Mouse (Mus musculus) mouse embryonic stem cell (cell line): ENCODE measurements around the gene Samd4b.

Experiments
- in situ Hi-C, 2 experiments: fragments of 300-500 bp; cut with MboI; formaldehyde crosslinking; loops; 1 replicate in 1 of 2; 3 replicates in 1 of 2; pipeline ENCODE4 v1.14.3; 2019 to 2020; ENCODE audit warnings: low sequenced_read_pairs in 2 of 2, low pct_unique_long_range_greater_than_20kb in 1 of 2, mixed read lengths in 1 of 2; ENCODE audit not compliant: unreplicated experiment in 1 of 2

The Samd4b gene

GRCm38 (mm10) chr7:28597642-28598446, at the start of gene Samd4b, which contains the start of gene Pak4:
Gene Samd4b, minus strand, starts transcription at chr7:28598144.
Gene Pak4, minus strand, starts transcription at chr7:28598185.
- in situ Hi-C loops = no loop called here

GRCm38 (mm10) chr7:28647016-28647415, 49.1 kb upstream of the Samd4b start:
- in situ Hi-C loops = no loop called here

- in situ Hi-C loops = no loop called here
Observed at GRCm38 (mm10) chr7:28645947-28646475, 48.1 kb upstream of the Samd4b start.

GRCm38 (mm10) chr7:28645366-28645765, 47.4 kb upstream of the Samd4b start:
- in situ Hi-C loops = no loop called here

GRCm38 (mm10) chr7:28641546-28641945, 43.6 kb upstream of the Samd4b start:
- in situ Hi-C loops = no loop called here

- in situ Hi-C loops = no loop called here
Observed at GRCm38 (mm10) chr7:28637511-28637910, 39.6 kb upstream of the Samd4b start.

GRCm38 (mm10) chr7:28634128-28634527, 36.2 kb upstream of the Samd4b start:
- in situ Hi-C loops = no loop called here

GRCm38 (mm10) chr7:28631073-28631472, 33.1 kb upstream of the Samd4b start, which contains the start of gene Acp7:
Gene Acp7, minus strand, starts transcription at chr7:28631332.
- in situ Hi-C loops = no loop called here

GRCm38 (mm10) chr7:28624791-28625190, 26.8 kb upstream of the Samd4b start:
- in situ Hi-C loops = loop anchor here in 1 of 2 experiments (25.0 kb wide), 1 partner anchor 187 kb away; the partner anchor contains the start of gene Gmfg

- in situ Hi-C loops = loop anchor here (10.0 to 25.0 kb wide), 2 partner anchors 106 to 182 kb away; partner anchors contain the start of gene Gmfg (in 1 of the 2)
Observed at GRCm38 (mm10) chr7:28619098-28619715, 21.3 kb upstream of the Samd4b start.

GRCm38 (mm10) chr7:28605951-28606350, 8.0 kb upstream of the Samd4b start:
- in situ Hi-C loops = loop anchor here in 1 of 2 experiments (5.0 to 25.0 kb wide), 2 partner anchors 121 to 169 kb away; partner anchors contain the start of gene Gmfg

GRCm38 (mm10) chr7:28603788-28604187, 5.8 kb upstream of the Samd4b start:
- in situ Hi-C loops = loop anchor here in 1 of 2 experiments (25.0 kb wide), 1 partner anchor 166 kb away; the partner anchor contains the start of gene Gmfg

GRCm38 (mm10) chr7:28603136-28603535, 5.2 kb upstream of the Samd4b start:
- in situ Hi-C loops = loop anchor here in 1 of 2 experiments (25.0 kb wide), 1 partner anchor 166 kb away; the partner anchor contains the start of gene Gmfg

GRCm38 (mm10) chr7:28601668-28602067, 3.7 kb upstream of the Samd4b start:
- in situ Hi-C loops = loop anchor here in 1 of 2 experiments (25.0 kb wide), 1 partner anchor 164 kb away; the partner anchor contains the start of gene Gmfg

- in situ Hi-C loops = loop anchor here in 1 of 2 experiments (25.0 kb wide), 1 partner anchor 164 kb away; the partner anchor contains the start of gene Gmfg
Observed at GRCm38 (mm10) chr7:28601029-28601428, 3.1 kb upstream of the Samd4b start.

GRCm38 (mm10) chr7:28598951-28599350, 1.0 kb upstream of the Samd4b start:
- in situ Hi-C loops = no loop called here

GRCm38 (mm10) chr7:28597277-28597570, 720 bp downstream of the Samd4b start:
- in situ Hi-C loops = no loop called here

GRCm38 (mm10) chr7:28596436-28597276, 1.3 kb downstream of the Samd4b start:
- in situ Hi-C loops = no loop called here
